Mouse (Mus musculus): ENCODE results near the gene Gm11541.

- no peak for TF ChIP-seq EP300 (IDR thresholded peaks at IDR 0.05; ENCODE audit: low read depth)
- TF ChIP-seq CTCF (IDR thresholded peaks at IDR 0.05; ENCODE audit: low read depth), result no peak
These were observed 48.8 kb upstream of the Gm11541 start for GRCm38 (mm10) chr11:94752946-94753713.

Data from heart, postnatal 0 days (tissue).